Mouse (Mus musculus) MEL (cell line): ENCODE data around the gene Sap30l. TPM values are rescaled to one million over a fixed set of nuclear protein-coding genes. Genes with fewer than 3 reads are reported as not detected.

ENCODE experiments used
- DNase-seq: peaks from one replicate; pipeline ENCODE4 v3.0.0; 2011; ENCODE audit warnings: low read depth, low spot score
- H3K27ac ChIP-seq: 2 replicates; pipeline ENCODE4 v1.5.1; 2012; ENCODE audit warnings: low read depth, mild to moderate bottlenecking, control low read depth, low read length, moderate library complexity; ENCODE audit not compliant: control insufficient read depth
- H3K27me3 ChIP-seq, 2 experiments: fragments of 150-350 bp in 1 of 2; sonication (generic) in 1 of 2; 2 replicates each; pipeline ENCODE4 v1.6.1; 2012; ENCODE audit warnings: low read length in 2 of 2, mild to moderate bottlenecking in 2 of 2, improper control_type of control experiment in 1 of 2, moderate library complexity in 1 of 2; ENCODE audit not compliant: insufficient read depth in 2 of 2, control insufficient read depth in 1 of 2
- H3K36me3 ChIP-seq, 2 experiments: 2 replicates each; pipeline ENCODE4 v1.6.1; 2012 to 2014; ENCODE audit warnings: low read length in 2 of 2, improper control_type of control experiment in 1 of 2, inconsistent platforms in 1 of 2, mild to moderate bottlenecking in 1 of 2; ENCODE audit not compliant: insufficient read depth in 2 of 2, control insufficient read depth in 1 of 2
- H3K4me1 ChIP-seq, 2 experiments: fragments of 150-350 bp in 1 of 2; sonication (generic) in 1 of 2; 2 replicates each; pipeline ENCODE4 v1.6.1; 2012; ENCODE audit warnings: low read length in 2 of 2, improper control_type of control experiment in 1 of 2, mild to moderate bottlenecking in 1 of 2; ENCODE audit not compliant: insufficient read depth in 2 of 2, control insufficient read depth in 1 of 2
- H3K4me3 ChIP-seq, 2 experiments: fragments of 150-350 bp in 1 of 2; sonication (generic) in 1 of 2; 2 replicates each; pipeline ENCODE4 v1.5.1; 2012; ENCODE audit warnings: low read depth in 2 of 2, low read length in 2 of 2, mild to moderate bottlenecking in 2 of 2, moderate library complexity in 2 of 2, control low read depth in 1 of 2, improper control_type of control experiment in 1 of 2; ENCODE audit not compliant: control insufficient read depth in 1 of 2, insufficient read depth in 1 of 2
- H3K79me2 ChIP-seq: 2 replicates; pipeline ENCODE4 v1.6.1; 2012; ENCODE audit warnings: mild to moderate bottlenecking, low read length, moderate library complexity; ENCODE audit not compliant: control insufficient read depth, poor library complexity, insufficient read depth
- H3K9ac ChIP-seq: 2 replicates; pipeline ENCODE4 v1.6.1; 2012; ENCODE audit warnings: low read depth, mild to moderate bottlenecking, control low read depth, low read length, moderate library complexity; ENCODE audit not compliant: control insufficient read depth, poor library complexity, severe bottlenecking
- H3K9me3 ChIP-seq: fragments of 150-350 bp; sonication (generic); replicated peaks from 2 replicates; pipeline ENCODE4 v1.6.1; 2012; ENCODE audit warnings: mild to moderate bottlenecking, low read length, improper control_type of control experiment, moderate library complexity; ENCODE audit not compliant: insufficient read depth
- BHLHE40 ChIP-seq: IDR thresholded peaks from 2 replicates; pipeline ENCODE4 v1.6.1; 2012; ENCODE audit warnings: low read depth, mild to moderate bottlenecking, inconsistent platforms, low read length, improper control_type of control experiment, borderline replicate concordance
- CHD2 ChIP-seq: IDR thresholded peaks from 2 replicates; pipeline ENCODE4 v1.6.1; 2011; ENCODE audit warnings: low read length, improper control_type of control experiment
- E2F4 ChIP-seq: IDR thresholded peaks from 2 replicates; pipeline ENCODE4 v1.6.1; 2011; ENCODE audit warnings: low read depth, low read length, improper control_type of control experiment, borderline replicate concordance
- EP300 ChIP-seq, 2 experiments: IDR thresholded peaks; 2 replicates each; pipeline ENCODE4 v1.6.1; 2011; ENCODE audit warnings: improper control_type of control experiment in 2 of 2, low read length in 2 of 2, low read depth in 1 of 2, mild to moderate bottlenecking in 1 of 2
- ETS1 ChIP-seq: IDR thresholded peaks from 2 replicates; pipeline ENCODE4 v1.6.1; 2012; ENCODE audit warnings: low read depth, mild to moderate bottlenecking, inconsistent platforms, low read length, improper control_type of control experiment, moderate library complexity
- GABPA ChIP-seq: IDR thresholded peaks from 2 replicates; pipeline ENCODE4 v1.6.1; 2012; ENCODE audit warnings: low read depth, mild to moderate bottlenecking, inconsistent platforms, low read length, improper control_type of control experiment, moderate library complexity
- HCFC1 ChIP-seq: IDR thresholded peaks from 2 replicates; pipeline ENCODE4 v1.6.1; 2012; ENCODE audit warnings: low read depth, mild to moderate bottlenecking, inconsistent platforms, low read length, improper control_type of control experiment, moderate library complexity
- MAFK ChIP-seq: IDR thresholded peaks from 2 replicates; pipeline ENCODE4 v1.6.1; 2011; ENCODE audit warnings: low read depth, mild to moderate bottlenecking, low read length, improper control_type of control experiment, borderline replicate concordance
- MAZ ChIP-seq: IDR thresholded peaks from 2 replicates; pipeline ENCODE4 v1.6.1; 2012; ENCODE audit warnings: low read depth, mild to moderate bottlenecking, inconsistent platforms, low read length, improper control_type of control experiment
- MYB ChIP-seq: IDR thresholded peaks from 2 replicates; pipeline ENCODE4 v1.6.1; 2011; ENCODE audit warnings: mild to moderate bottlenecking, low read depth, low read length, improper control_type of control experiment
- POLR2A ChIP-seq, 2 experiments: IDR thresholded peaks; 2 replicates each; pipeline ENCODE4 v1.6.1; 2011 to 2012; ENCODE audit warnings: low read length in 2 of 2, mild to moderate bottlenecking in 2 of 2, control low read depth in 1 of 2, improper control_type of control experiment in 1 of 2, low read depth in 1 of 2, moderate library complexity in 1 of 2; ENCODE audit not compliant: control insufficient read depth in 1 of 2, insufficient read depth in 1 of 2, poor library complexity in 1 of 2
- POLR2AphosphoS2 ChIP-seq: IDR thresholded peaks from 2 replicates; pipeline ENCODE4 v1.6.1; 2011; ENCODE audit warnings: low read length, improper control_type of control experiment
- RCOR1 ChIP-seq: IDR thresholded peaks from 2 replicates; pipeline ENCODE4 v1.6.1; 2012; ENCODE audit warnings: low read depth, mild to moderate bottlenecking, inconsistent platforms, low read length, improper control_type of control experiment
- SMC3 ChIP-seq: IDR thresholded peaks from 2 replicates; pipeline ENCODE4 v1.6.1; 2011; ENCODE audit warnings: low read depth, low read length, improper control_type of control experiment
- TCF12 ChIP-seq: IDR thresholded peaks from 2 replicates; pipeline ENCODE4 v1.6.1; 2014; ENCODE audit warnings: low read depth, mild to moderate bottlenecking, inconsistent platforms, low read length, improper control_type of control experiment, moderate library complexity
- USF1 ChIP-seq: IDR thresholded peaks from 2 replicates; pipeline ENCODE4 v1.6.1; 2014; ENCODE audit warnings: low read depth, mild to moderate bottlenecking, inconsistent platforms, low read length, improper control_type of control experiment, moderate library complexity
- ZC3H11A ChIP-seq: IDR thresholded peaks from 2 replicates; pipeline ENCODE4 v1.6.1; 2012; ENCODE audit warnings: low read depth, mild to moderate bottlenecking, inconsistent platforms, low read length, improper control_type of control experiment
- ZNF384 ChIP-seq: IDR thresholded peaks from 2 replicates; pipeline ENCODE4 v1.6.1; 2012; ENCODE audit warnings: low read depth, mild to moderate bottlenecking, inconsistent platforms, low read length, improper control_type of control experiment
- polyA plus RNA-seq, 2 experiments: library from polyadenylated mRNA; stranded (reverse) in 1 of 2; unstranded in 1 of 2; fragments of >175 nt in 1 of 2; fragments of >200 nt in 1 of 2; gene quantifications; 2 replicates each; pipeline versions ENCODE4 v1.2.1 to v1.2.4; 2012; ENCODE audit warnings: low replicate concordance in 2 of 2, low read depth in 1 of 2; ENCODE audit not compliant: insufficient read length in 2 of 2, insufficient read depth in 1 of 2, missing spikeins in 1 of 2
- total RNA-seq: library from RNA; depleted of rRNA; stranded (reverse); fragments of 300-350 nt; gene quantifications from 2 replicates; pipeline ENCODE4 v1.2.3, GENCODE M21; 2012

The Sap30l gene
- total and polyA plus RNA-seq, 3 experiments: 40.2 to 52.5 TPM; not detected in 1

GRCm38 (mm10) chr11:57847396-57847795, 46.0 kb downstream of the Sap30l start:
- Histone ChIP-seq H3K79me2 (no peaks in the 10 kb centered on the region), H3K9ac (peak overlapping the region; percentile 6), H3K27ac (peak overlapping the region; percentile 5; the same call in 1 of the 2 replicates), H3K36me3 (no peaks in the 10 kb centered on the region), H3K4me3 (peak overlapping the region; percentile 5 to 53), H3K9me3 (no peaks in the 10 kb centered on the region), H3K4me1 (peaks cover 0 to 9% of the 10 kb centered on the region in 2 experiments; a peak in 3 of 4 replicates), H3K27me3 (peaks cover 3 to 6% of the 10 kb centered on the region in 2 experiments)
- TF ChIP-seq MAFK (no peak), CHD2 (no peak), SMC3 (no peak), MAZ (no peak), HCFC1 (no peak), USF1 (no peak), POLR2AphosphoS2 (no peak)
- peak; percentile 61 for DNase-seq

- Histone ChIP-seq H3K9me3 (no peaks in the 10 kb centered on the region), H3K4me1 (peaks cover 0 to 9% of the 10 kb centered on the region in 2 experiments; a peak in 3 of 4 replicates), H3K79me2 (no peaks in the 10 kb centered on the region)
- TF ChIP-seq GABPA (no peak), POLR2AphosphoS2 (no peak), HCFC1 (no peak), ETS1 (no peak)
- TF ChIP-seq, all 39 proteins: peak for 0
- no peak overlapping the region for H3K27ac ChIP-seq
- no peak overlapping the region for H3K4me3 ChIP-seq
- peaks cover 1 to 2% of the 10 kb centered on the region in 2 experiments; a peak in 2 of 4 replicates for H3K27me3 ChIP-seq
- H3K36me3 ChIP-seq: no peaks in the 10 kb centered on the region
- no peak overlapping the region for H3K9ac ChIP-seq
- no peak for DNase-seq
These were observed 48.9 kb downstream of the Sap30l start for GRCm38 (mm10) chr11:57850298-57850697.

- no peak overlapping the region for H3K27ac ChIP-seq
- DNase-seq: no peak
- no peaks in the 10 kb centered on the region for H3K9me3 ChIP-seq
- H3K9ac ChIP-seq: no peak overlapping the region
- H3K79me2 ChIP-seq: no peaks in the 10 kb centered on the region
- H3K36me3 ChIP-seq: no peaks in the 10 kb centered on the region
- peaks cover 0 to 9% of the 10 kb centered on the region in 2 experiments; a peak in 3 of 4 replicates for H3K4me1 ChIP-seq
- no peak overlapping the region for H3K4me3 ChIP-seq
- TF ChIP-seq BHLHE40 (no peak), USF1 (no peak), CHD2 (no peak), MYB (no peak), POLR2A (IDR thresholded peaks at IDR 0.05; ENCODE audit: control insufficient read depth in 1 of 2, insufficient read depth in 1 of 2, low read depth in 1 of 2, low read length in 2 of 2, poor library complexity in 1 of 2) (no peak), ZNF384 (no peak), TCF12 (no peak), E2F4 (no peak), ZC3H11A (no peak), EP300 (IDR thresholded peaks at IDR 0.05; ENCODE audit: low read depth in 1 of 2, low read length in 2 of 2) (no peak), RCOR1 (no peak)
- H3K27me3 ChIP-seq: peaks cover 2% of the 10 kb centered on the region in 2 experiments; a peak in 2 of 4 replicates
These were observed 49.5 kb downstream of the Sap30l start for GRCm38 (mm10) chr11:57850931-57851330.
